Mouse (Mus musculus) kidney, postnatal 25 days (tissue): ENCODE measurements around the gene Enah.

Experiments
- DNase-seq, 2 experiments: peaks; one replicate each; pipeline ENCODE4 v3.0.0; 2021; ENCODE audit warnings: mixed read lengths in 2 of 2

Enah gene

GRCm38 (mm10) chr1:182019926-182020801, at the start of gene Enah:
Enah (minus strand) TSS chr1:182019990.
- peak; percentile 66 to 88 for DNase-seq

GRCm38 (mm10) chr1:182068136-182068535, 48.3 kb upstream of the Enah start:
- no peak for DNase-seq

GRCm38 (mm10) chr1:182066527-182067465, 47.0 kb upstream of the Enah start:
- DNase-seq: no peak

- no peak for DNase-seq
These were observed 43.9 kb upstream of the Enah start for GRCm38 (mm10) chr1:182063716-182064115.

- no peak for DNase-seq
These were observed 43.0 kb upstream of the Enah start for GRCm38 (mm10) chr1:182062801-182063200.

GRCm38 (mm10) chr1:182061203-182061602, 41.4 kb upstream of the Enah start:
- no peak for DNase-seq

- no peak for DNase-seq
These were observed 40.0 kb upstream of the Enah start for GRCm38 (mm10) chr1:182059806-182060205.

- no peak for DNase-seq
These were observed 38.2 kb upstream of the Enah start for GRCm38 (mm10) chr1:182057998-182058397.

GRCm38 (mm10) chr1:182055122-182055521, 35.3 kb upstream of the Enah start:
- DNase-seq: no peak

GRCm38 (mm10) chr1:182054651-182055050, 34.9 kb upstream of the Enah start:
- DNase-seq: no peak

- no peak for DNase-seq
These were observed 33.2 kb upstream of the Enah start for GRCm38 (mm10) chr1:182052973-182053372.

- DNase-seq: no peak
These were observed 32.6 kb upstream of the Enah start for GRCm38 (mm10) chr1:182052385-182052784.

GRCm38 (mm10) chr1:182049813-182050212, 30.0 kb upstream of the Enah start:
- no peak for DNase-seq

- DNase-seq: no peak
These were observed 28.3 kb upstream of the Enah start for GRCm38 (mm10) chr1:182048101-182048500.

GRCm38 (mm10) chr1:182047016-182047690, 27.4 kb upstream of the Enah start:
- DNase-seq: no peak

GRCm38 (mm10) chr1:182045208-182045607, 25.4 kb upstream of the Enah start:
- no peak for DNase-seq

- DNase-seq: no peak
These were observed 20.7 kb upstream of the Enah start for GRCm38 (mm10) chr1:182040538-182040937.

- DNase-seq: no peak
These were observed 12.0 kb upstream of the Enah start for GRCm38 (mm10) chr1:182031757-182032156.

GRCm38 (mm10) chr1:182031066-182031465, 11.3 kb upstream of the Enah start:
- DNase-seq: no peak

- DNase-seq: no peak
These were observed 10.3 kb upstream of the Enah start for GRCm38 (mm10) chr1:182029989-182030649.

- DNase-seq: no peak
These were observed 8.7 kb upstream of the Enah start for GRCm38 (mm10) chr1:182028231-182029210.
